Mouse (Mus musculus) thymus, adult 2 months (tissue): ENCODE results near the gene Larp1b.

Experiments
- CTCF ChIP-seq: fragments of 200-500 bp; IDR thresholded peaks from 2 replicates; pipeline ENCODE4 v1.5.1; 2012; ENCODE audit warnings: mild to moderate bottlenecking, control low read depth, low read length, moderate library complexity, borderline replicate concordance; ENCODE audit not compliant: control insufficient read depth, poor library complexity, insufficient read depth; ENCODE audit errors: extremely low read depth
- POLR2A ChIP-seq: fragments of 200-500 bp; IDR thresholded peaks from 2 replicates; pipeline ENCODE4 v1.6.1; 2012; ENCODE audit warnings: mild to moderate bottlenecking, low read length, control low read depth, moderate library complexity; ENCODE audit not compliant: control insufficient read depth, poor library complexity, insufficient read depth; ENCODE audit errors: extremely low read depth

DNA sequence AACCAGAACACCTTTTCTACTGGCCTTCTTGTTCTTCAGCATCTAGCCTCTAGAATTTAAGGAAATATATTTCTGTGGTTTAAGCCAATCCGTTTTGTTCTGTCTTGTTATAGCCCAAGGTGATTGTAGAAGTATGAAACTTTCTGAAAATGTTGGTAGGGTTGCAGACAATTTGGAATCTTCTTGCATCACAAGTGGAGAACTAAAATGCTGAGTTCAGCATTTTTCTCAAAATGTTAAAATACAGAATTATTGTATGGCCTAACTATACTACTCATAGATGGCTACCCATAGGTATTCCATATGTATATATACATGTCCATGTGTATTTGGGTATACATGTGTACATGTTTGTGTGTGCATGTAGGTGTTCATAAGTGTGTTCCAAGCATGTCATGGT is 81.1 kb downstream of the Larp1b start:
- TF ChIP-seq CTCF (no peak), POLR2A (no peak)
